Mouse (Mus musculus): Measurements from ENCODE around the gene Vezf1. TPM values are rescaled to one million over a fixed set of nuclear protein-coding genes. Genes with fewer than 3 reads are reported as not detected.

Vezf1 gene
- total RNA-seq, 4 experiments from 2014 or later: 25.0 to 26.5 (median 25.7) TPM

- no peak for DNase-seq (ENCODE audit: low spot score in 2 of 2)
These were observed 54.9 kb downstream of the Vezf1 start for GRCm38 (mm10) chr11:88123021-88123420.

DNA sequence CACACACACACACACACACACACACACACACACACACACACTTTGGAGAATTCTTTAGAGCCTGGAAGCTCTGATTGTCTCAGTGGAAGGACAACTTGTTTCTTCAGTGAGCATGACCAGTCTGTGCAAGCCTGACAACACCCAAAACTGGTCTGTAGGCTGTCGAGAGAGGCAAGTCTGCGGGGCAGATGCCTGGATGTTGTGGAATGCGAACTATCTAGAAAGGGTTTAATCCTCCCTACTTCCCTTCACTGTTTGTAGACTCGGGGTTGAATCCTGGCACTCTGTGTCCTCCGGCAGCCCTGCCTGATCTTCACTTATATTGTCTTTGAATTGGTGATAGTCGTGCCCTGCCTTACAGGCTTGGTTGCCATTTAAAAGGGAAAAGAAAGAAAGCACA is 55.7 kb downstream of the Vezf1 start:
- DNase-seq (ENCODE audit: low spot score in 2 of 2): no peak

- no peak for DNase-seq (ENCODE audit: low spot score in 2 of 2)
These were observed 57.4 kb downstream of the Vezf1 start for GRCm38 (mm10) chr11:88125483-88125882.

DNA sequence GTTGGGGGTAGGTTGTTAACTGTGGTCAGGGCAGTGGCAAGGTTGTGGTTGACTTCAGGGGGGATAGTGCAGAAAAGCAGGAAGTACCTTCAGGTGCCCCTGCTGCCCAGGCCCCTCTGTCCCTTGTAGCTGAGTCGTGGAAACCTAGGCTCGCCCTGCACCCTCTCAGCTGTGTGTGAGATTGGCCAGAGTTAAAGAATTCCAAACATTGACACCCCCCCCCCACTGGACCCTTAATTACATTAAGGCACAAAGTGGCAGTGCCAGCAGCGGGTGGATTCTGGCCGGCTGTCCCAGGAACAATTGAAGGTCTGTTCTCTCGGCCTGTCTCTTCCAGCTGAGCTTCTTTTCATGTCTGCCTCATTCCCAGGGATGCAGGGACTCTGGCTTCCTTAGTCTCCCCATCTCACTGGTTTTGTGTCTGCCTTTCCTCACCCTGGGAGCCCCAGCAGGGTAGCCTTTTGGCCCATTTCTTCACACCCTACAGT is 58.3 kb downstream of the Vezf1 start:
- peak; percentile 37 to 56 for DNase-seq (ENCODE audit: low spot score in 2 of 2)

GRCm38 (mm10) chr11:88128461-88128860 is 60.4 kb downstream of the Vezf1 start:
- DNase-seq (ENCODE audit: low spot score in 2 of 2): no peak

GRCm38 (mm10) chr11:88129281-88129680 is 61.2 kb downstream of the Vezf1 start:
- no peak for DNase-seq (ENCODE audit: low spot score in 2 of 2)

DNA sequence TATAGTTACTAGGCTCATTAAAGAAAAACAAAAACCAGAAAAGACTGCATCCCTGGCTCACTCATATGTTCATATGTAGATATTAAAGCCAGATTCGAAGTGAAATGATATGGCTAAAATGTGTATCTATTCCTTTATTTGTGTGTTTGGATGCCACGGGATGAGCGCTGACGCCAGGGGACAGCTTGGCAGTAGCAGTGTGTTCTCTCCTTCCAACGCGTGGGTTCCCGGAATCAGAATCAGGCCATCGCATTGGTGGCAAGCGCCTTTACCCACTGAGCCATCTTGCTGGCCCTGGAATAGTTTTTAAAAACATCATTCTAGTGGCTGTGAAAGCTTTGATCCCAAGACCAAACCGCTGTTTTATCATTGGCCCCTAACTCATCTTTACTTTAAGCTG is 61.9 kb downstream of the Vezf1 start:
- peak in 1 of 2 experiments; percentile 43 for DNase-seq (ENCODE audit: low spot score in 2 of 2)

- DNase-seq (ENCODE audit: low spot score in 2 of 2): no peak
These were observed 63.8 kb downstream of the Vezf1 start for GRCm38 (mm10) chr11:88131847-88132246.

Other genes starting within 250 kb of the Vezf1 start
- gene Lpo, start 240.0 kb upstream of the Vezf1 start, total RNA-seq (2022): 1 to 10 TPM in 1 of 4 experiments, under 1 TPM in 3; 0.20 to 1.0 (median 0.30) TPM
- gene Mks1, start 215.1 kb upstream of the Vezf1 start, total RNA-seq (2022): 1 to 10 TPM; 6.3 to 8.1 (median 6.9) TPM
- under 1 TPM in 2 of 4 experiments, not detected in 2; 0.16 to 0.35 TPM for gene Epx, start 192.7 kb upstream of the Vezf1 start, total RNA-seq (2022)
- gene Olfr462, start 176.0 kb upstream of the Vezf1 start, total RNA-seq (2022): not detected
- not detected for gene Olfr463, start 170.9 kb upstream of the Vezf1 start, total RNA-seq (2022)
- not detected for gene Olfr464, start 147.3 kb upstream of the Vezf1 start, total RNA-seq (2022)
- 100 to 1,000 TPM; 470 to 530 (median 496) TPM for gene Dynll2, start 80.7 kb upstream of the Vezf1 start, total RNA-seq (2022)
- gene Srsf1, start 20.9 kb upstream of the Vezf1 start, total RNA-seq (2022): 100 to 1,000 TPM; 208 to 223 (median 218) TPM
- gene Cuedc1, start 29.8 kb downstream of the Vezf1 start, total RNA-seq (2022): 10 to 100 TPM; 30.9 to 38.7 (median 33.4) TPM
- 10 to 100 TPM; 63.2 to 64.8 (median 63.7) TPM for gene Mrps23, start 136.1 kb downstream of the Vezf1 start, total RNA-seq (2022)
- not detected for gene Ccdc182, start 225.8 kb downstream of the Vezf1 start, total RNA-seq (2022)